Mouse (Mus musculus) heart, adult 8-10 months (tissue): ENCODE data around the gene Rufy3. TPM values are rescaled to one million over a fixed set of nuclear protein-coding genes. Genes with fewer than 3 reads are reported as not detected.
"Not testable (repeated sequence)": the region's sequence is repeated elsewhere in the genome, so short reads cannot be mapped to it uniquely, and the experiment has no call there.

ENCODE experiments used
- DNase-seq: peaks from one replicate; pipeline ENCODE4 v3.0.0; 2022; ENCODE audit warnings: low spot score
- total RNA-seq, 4 experiments: library from RNA; stranded (reverse); gene quantifications; 2 replicates each; pipeline ENCODE4 v1.2.4; 2022

Gene Rufy3
- total RNA-seq, result 10 to 100 TPM; 12.8 to 16.1 (median 14.4) TPM

GRCm38 (mm10) chr5:88564501-88565147 lies at the start of gene Rufy3:
Gene Rufy3, plus strand, starts transcription at chr5:88565040.
- DNase-seq, result peak; percentile 77

DNA sequence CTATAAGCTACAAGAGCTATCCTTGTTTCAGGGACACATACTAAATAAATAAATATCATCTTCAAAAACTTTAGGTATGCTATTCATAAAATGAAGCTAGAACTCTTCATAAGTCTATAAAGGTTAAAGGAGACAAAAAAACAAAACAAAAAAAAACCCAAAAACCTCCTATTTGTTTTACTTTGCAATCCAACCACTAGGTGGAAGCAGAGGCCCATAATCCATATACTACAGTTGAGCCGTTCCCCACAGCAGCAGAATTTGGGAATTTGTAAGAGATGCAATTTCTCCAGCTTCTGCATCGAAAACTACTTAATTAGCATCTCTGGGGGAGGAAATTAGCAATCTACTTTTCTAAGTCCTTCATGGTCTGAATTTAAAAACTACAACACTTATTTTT lies 45.6 kb upstream of the Rufy3 start:
- peak; percentile 40 for DNase-seq

GRCm38 (mm10) chr5:88527657-88528056 lies 37.2 kb upstream of the Rufy3 start, which contains the start of gene Jchain:
Gene Jchain, minus strand, starts transcription at chr5:88527891.
- no peak for DNase-seq

DNA sequence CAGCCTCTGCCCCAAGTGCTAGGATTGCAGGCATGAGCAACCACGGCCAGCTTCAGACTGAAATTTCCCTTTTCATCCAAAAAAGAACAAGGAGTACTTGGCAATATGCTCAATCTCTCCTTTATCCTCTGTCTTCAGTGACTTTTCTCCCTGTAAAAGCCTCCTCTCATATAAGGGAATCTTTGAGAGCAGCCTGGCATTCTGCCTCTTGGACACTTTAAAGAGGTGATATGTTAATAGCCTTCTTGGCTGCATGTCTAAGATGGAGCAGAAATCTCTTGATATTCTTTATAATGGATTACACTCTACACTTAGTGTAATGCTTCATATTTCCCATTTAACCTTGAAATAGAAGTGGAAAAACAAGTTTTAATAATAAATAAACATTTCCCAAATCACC lies 33.9 kb upstream of the Rufy3 start:
- no peak for DNase-seq

- no peak for DNase-seq
Measured at GRCm38 (mm10) chr5:88534697-88535096, 30.1 kb upstream of the Rufy3 start.

GRCm38 (mm10) chr5:88540845-88541244 lies 24.0 kb upstream of the Rufy3 start:
- DNase-seq, result no peak

- DNase-seq, result peak; percentile 47
Measured at GRCm38 (mm10) chr5:88542651-88543282, 22.1 kb upstream of the Rufy3 start.

GRCm38 (mm10) chr5:88544411-88544810 lies 20.4 kb upstream of the Rufy3 start:
- DNase-seq, result not testable (repeated sequence)

DNA sequence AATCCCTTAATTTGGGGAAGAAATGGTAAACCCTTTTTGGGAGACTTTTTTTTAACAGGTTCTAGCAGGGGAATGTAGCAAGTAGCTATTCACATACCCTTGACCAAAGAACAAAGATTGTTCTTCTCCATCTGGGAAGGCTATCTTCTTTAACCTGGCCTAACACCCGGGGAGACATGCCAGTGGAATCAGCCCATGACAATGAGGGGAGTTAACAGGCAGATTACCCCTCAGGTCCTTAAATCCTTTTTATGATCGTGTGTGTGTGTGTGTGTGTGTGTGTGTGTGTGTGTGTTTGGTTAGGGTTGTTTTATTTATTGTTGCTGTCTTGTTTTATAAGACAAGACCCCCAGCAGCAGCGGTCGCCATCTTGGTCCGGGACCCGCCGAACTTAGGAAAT lies 19.3 kb upstream of the Rufy3 start:
- DNase-seq, result no peak

GRCm38 (mm10) chr5:88553271-88554085 lies 11.4 kb upstream of the Rufy3 start:
- no peak for DNase-seq

DNA sequence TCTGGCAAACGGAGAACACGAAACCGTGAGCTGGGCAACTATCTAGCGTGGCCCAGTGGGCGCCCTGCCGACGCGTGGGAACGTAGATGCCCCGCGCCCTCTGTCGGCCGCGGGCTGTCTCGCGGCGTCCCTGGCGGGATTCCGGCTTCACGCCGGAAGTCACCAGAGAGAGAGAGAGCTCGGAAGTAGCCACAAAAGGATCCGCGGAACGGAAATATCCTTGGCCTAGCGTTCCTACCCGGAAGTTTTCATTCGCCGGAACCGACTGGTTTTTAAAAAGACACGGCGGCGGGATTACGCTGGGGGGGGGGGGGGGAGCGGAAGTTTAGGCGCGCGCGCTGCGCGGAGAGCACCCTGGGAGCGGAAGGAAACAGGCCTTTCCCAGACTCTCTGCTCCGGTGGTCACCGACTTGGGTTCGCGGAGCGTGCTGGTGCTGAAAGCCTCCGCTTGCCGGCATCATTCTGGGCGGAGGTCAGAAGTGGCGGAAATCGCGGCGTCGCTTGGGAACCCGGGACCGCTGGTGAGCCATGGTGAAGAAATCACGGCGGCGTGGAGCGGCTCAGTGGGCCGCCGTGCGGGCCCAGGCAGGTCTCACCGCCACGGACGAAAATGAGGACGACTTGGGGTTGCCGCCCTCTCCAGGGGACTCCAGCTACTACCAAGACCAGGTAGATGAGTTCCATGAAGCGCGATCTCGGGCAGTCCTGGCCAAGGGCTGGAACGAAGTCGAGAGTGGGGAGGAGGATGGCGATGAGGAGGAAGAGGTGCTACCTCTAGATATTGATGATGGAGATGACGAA lies 10.6 kb upstream of the Rufy3 start, which contains the start of gene Utp3:
TSS of gene Utp3 (plus strand) at position 377 of the 801 bp plus-strand sequence.
- peak; percentile 94 for DNase-seq

DNA sequence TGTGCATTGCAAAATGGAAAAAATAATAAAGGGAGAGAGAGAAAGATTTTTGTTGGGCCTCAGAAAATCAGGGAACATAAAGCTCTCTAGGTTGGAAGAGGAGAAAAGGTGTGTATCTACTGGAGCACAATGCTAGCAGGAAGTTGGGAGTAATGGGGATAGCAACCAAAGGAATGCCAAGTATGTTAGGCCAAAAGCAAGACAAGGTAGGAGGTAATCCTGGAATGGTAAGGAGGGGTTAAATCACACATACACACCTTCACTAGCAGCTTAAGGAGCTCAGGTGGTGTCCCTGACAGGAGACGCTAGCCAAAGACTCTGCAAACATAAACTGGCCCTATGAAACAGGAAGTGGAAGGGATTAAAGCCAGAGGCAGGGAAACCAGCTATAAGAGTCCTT lies 5.8 kb upstream of the Rufy3 start:
- DNase-seq, result no peak

DNA sequence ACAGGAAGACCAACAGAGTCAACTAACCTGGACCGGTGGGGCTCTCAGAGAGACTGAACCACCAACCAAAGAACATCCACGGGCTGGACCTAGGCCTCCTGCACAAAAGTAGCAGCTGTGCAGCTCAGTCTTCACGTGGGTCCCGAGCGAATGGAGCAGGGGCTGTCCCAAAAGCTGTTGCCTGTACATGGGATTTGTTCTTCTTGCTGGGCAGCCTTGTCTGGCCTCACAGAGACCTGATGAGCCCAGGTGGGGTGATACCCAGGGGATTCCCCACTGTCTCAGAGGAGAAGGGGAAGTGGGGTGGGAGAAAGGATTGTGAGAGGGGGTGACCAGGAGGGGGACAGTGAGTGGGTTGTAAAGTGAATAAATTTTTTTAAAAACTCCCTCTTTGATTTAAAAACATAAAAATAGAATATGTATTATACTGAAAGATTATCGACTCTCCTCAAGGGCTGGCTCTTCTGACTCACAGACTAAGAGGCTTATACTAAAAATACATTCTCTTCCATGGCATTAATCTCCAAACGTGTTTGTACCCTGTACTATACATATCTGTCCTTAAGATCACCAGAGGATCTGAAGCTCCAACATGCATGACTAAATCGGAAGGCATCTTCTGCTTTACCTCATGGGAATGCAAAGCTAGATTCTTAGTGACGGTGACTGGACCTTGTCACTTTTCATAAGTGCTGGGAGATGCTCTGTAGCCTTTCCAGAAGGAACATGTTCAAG lies 3.6 kb upstream of the Rufy3 start:
- DNase-seq, result no peak

- DNase-seq, result no peak
Measured at GRCm38 (mm10) chr5:88562863-88563780, 1.7 kb upstream of the Rufy3 start.

DNA sequence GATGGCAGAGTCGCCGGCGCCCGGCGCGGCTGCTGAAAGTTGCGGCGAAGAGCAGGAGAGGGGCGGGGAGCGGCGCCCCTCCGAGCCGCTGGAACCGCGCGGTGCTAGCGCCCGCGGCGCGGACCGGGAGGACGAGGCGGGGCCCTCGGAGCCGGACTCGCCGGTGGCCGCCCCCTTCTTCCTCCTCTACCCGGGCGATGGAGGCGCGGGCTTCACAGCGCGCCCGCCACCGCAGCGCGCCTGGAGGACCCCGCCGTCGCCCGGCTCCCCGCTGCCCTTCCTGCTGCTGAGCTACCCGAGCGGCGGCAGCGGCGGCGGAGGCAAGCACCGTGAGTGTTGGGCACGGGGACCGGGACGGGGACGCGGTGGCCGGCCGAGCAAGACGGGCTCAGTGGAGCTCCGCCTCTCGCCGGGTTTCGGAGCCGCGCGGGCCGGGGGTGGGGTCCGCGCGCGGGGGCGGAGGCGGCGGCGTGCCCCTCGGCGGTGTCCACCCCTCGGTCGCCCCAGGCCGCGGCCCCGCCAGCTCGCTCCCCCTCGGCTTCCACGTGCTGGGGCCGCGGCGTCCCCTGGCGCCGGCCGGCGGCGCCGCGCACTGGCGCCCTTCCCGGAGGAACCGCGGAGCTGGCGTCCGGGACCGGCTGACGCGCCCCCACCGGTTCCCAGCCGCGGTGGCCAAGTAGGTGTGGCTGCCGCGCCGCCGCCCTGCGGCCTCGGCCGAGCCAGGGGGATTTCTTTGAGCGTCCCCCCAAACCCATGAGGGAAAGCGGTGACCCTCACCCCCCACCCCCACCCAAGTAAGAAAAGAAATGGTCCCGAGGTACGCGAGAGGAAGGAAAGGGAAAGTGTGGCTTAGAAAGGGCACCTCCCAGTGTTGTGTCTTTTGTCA lies 551 bp downstream of the Rufy3 start:
- peak; percentile 48 for DNase-seq

GRCm38 (mm10) chr5:88566034-88566841 lies 1.4 kb downstream of the Rufy3 start:
- DNase-seq, result no peak

DNA sequence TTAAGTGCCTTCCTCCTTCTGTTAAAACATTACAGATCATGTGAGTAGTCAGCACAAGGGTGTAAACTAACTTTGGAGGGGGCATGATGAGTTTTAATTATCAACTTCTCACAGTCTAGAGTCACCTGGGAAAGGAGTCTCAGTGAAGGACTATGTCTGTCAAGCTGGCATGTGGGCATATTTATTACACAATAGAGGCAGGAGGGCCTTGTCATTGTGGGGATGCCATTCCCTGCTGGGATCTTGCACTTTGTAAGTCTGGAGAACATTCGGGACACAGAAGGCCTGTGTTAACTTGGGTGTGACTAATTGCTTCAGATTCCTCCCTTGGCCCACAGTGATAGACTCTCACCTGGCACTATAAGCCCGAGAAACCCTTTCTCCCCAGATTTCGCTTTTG lies 4.7 kb downstream of the Rufy3 start:
- no peak for DNase-seq

- DNase-seq, result no peak
Measured at GRCm38 (mm10) chr5:88574829-88575228, 10.0 kb downstream of the Rufy3 start.
